Mouse (Mus musculus): ENCODE measurements at regions not wholly inside any gene's neighbourhood (a gene's known extent, or its start where the extent isn't known, plus 50 kb on each side); places are given as distances from the start of the nearest gene placed in this dataset.

GRCm38 (mm10) chr8:10899581-10900155 is 108.6 kb downstream of the Irs2 start:
- DNase-seq (ENCODE audit: extremely low spot score, low spot score): no peak
- H3K4me3 ChIP-seq: peak overlapping the region; percentile 35
- no peaks in the 10 kb centered on the region for H3K36me3 ChIP-seq (replicated peaks)
- no peaks in the 10 kb centered on the region for H3K9me3 ChIP-seq
- 6% methylated on average over 17 of the region's 17 CpGs for WGBS
- H3K27ac ChIP-seq: peak overlapping the region; percentile 60
- peaks cover 48% of the 10 kb centered on the region for H3K27me3 ChIP-seq (ENCODE audit: poor library complexity, severe bottlenecking)
- peaks cover 29% of the 10 kb centered on the region for H3K4me1 ChIP-seq

GRCm38 (mm10) chr8:10898562-10899527 is 109.4 kb downstream of the Irs2 start:
- Histone ChIP-seq H3K4me1 (peaks cover 34% of the 10 kb centered on the region), H3K27ac (peak overlapping the region; percentile 60), H3K27me3 (ENCODE audit: poor library complexity, severe bottlenecking) (peaks cover 55% of the 10 kb centered on the region), H3K9me3 (no peaks in the 10 kb centered on the region), H3K4me3 (peak overlapping the region; percentile 35), H3K36me3 (replicated peaks) (no peaks in the 10 kb centered on the region)
- DNase-seq (ENCODE audit: extremely low spot score, low spot score): peak; percentile 22
- 13% methylated on average over 16 of the region's 16 CpGs for WGBS

GRCm38 (mm10) chr8:10897573-10897972 is 110.7 kb downstream of the Irs2 start:
- 0 out of 2 replicates have a peak overlapping the region, but pooled peaks have one; percentile 12 for H3K27ac ChIP-seq
- no peaks in the 10 kb centered on the region for H3K9me3 ChIP-seq
- peaks cover 36% of the 10 kb centered on the region for H3K4me1 ChIP-seq
- no peak overlapping the region for H3K4me3 ChIP-seq
- DNase-seq (ENCODE audit: extremely low spot score, low spot score): no peak
- no peaks in the 10 kb centered on the region for H3K36me3 ChIP-seq (replicated peaks)
- WGBS: 81% methylated on average over 7 of the region's 7 CpGs
- H3K27me3 ChIP-seq (ENCODE audit: poor library complexity, severe bottlenecking): peaks cover 61% of the 10 kb centered on the region

- peaks cover 42% of the 10 kb centered on the region for H3K27me3 ChIP-seq (ENCODE audit: poor library complexity, severe bottlenecking)
- no peaks in the 10 kb centered on the region for H3K9me3 ChIP-seq
- DNase-seq (ENCODE audit: extremely low spot score, low spot score): no peak
- H3K27ac ChIP-seq: no peak overlapping the region
- no peak overlapping the region for H3K4me3 ChIP-seq
- peaks cover 34% of the 10 kb centered on the region for H3K4me1 ChIP-seq
- WGBS: 74% methylated on average over 2 of the region's 2 CpGs
- H3K36me3 ChIP-seq (replicated peaks): no peaks in the 10 kb centered on the region
Measured at GRCm38 (mm10) chr8:10895178-10895577, 113.1 kb downstream of the Irs2 start.

- H3K27ac ChIP-seq: no peak overlapping the region
- DNase-seq (ENCODE audit: extremely low spot score, low spot score): no peak
- H3K27me3 ChIP-seq (ENCODE audit: poor library complexity, severe bottlenecking): peaks cover 40% of the 10 kb centered on the region
- no peak overlapping the region for H3K4me3 ChIP-seq
- no peaks in the 10 kb centered on the region for H3K36me3 ChIP-seq (replicated peaks)
- peaks cover 26% of the 10 kb centered on the region for H3K4me1 ChIP-seq
- no peaks in the 10 kb centered on the region for H3K9me3 ChIP-seq
- WGBS: 74% methylated on average over 5 of the region's 5 CpGs
Measured at GRCm38 (mm10) chr8:10894306-10894705, 114.0 kb downstream of the Irs2 start.

GRCm38 (mm10) chr8:10893709-10894108 is 114.5 kb downstream of the Irs2 start:
- H3K4me1 ChIP-seq: peaks cover 20% of the 10 kb centered on the region
- peaks cover 40% of the 10 kb centered on the region for H3K27me3 ChIP-seq (ENCODE audit: poor library complexity, severe bottlenecking)
- H3K27ac ChIP-seq: no peak overlapping the region
- WGBS: 84% methylated on average over 5 of the region's 5 CpGs
- H3K4me3 ChIP-seq: no peak overlapping the region
- H3K36me3 ChIP-seq (replicated peaks): no peaks in the 10 kb centered on the region
- no peak for DNase-seq (ENCODE audit: extremely low spot score, low spot score)
- H3K9me3 ChIP-seq: no peaks in the 10 kb centered on the region

- 85% methylated on average over 2 of the region's 2 CpGs for WGBS
- Histone ChIP-seq H3K27me3 (ENCODE audit: poor library complexity, severe bottlenecking) (peaks cover 26% of the 10 kb centered on the region), H3K27ac (no peak overlapping the region), H3K36me3 (replicated peaks) (no peaks in the 10 kb centered on the region), H3K4me3 (no peak overlapping the region), H3K9me3 (no peaks in the 10 kb centered on the region), H3K4me1 (peaks cover 7% of the 10 kb centered on the region; the same call in 1 of the 2 replicates)
- no peak for DNase-seq (ENCODE audit: extremely low spot score, low spot score)
Measured at GRCm38 (mm10) chr8:10891906-10892305, 116.4 kb downstream of the Irs2 start.

- H3K27me3 ChIP-seq (ENCODE audit: poor library complexity, severe bottlenecking): peaks cover 21% of the 10 kb centered on the region
Measured at GRCm38 (mm10) chr8:10891440-10891839, 116.8 kb downstream of the Irs2 start.

GRCm38 (mm10) chr8:10885452-10885851 is 122.8 kb downstream of the Irs2 start:
- 94% methylated on average over 3 of the region's 3 CpGs for WGBS
- no peak overlapping the region for H3K27ac ChIP-seq
- peaks cover 6% of the 10 kb centered on the region for H3K4me1 ChIP-seq
- DNase-seq (ENCODE audit: extremely low spot score, low spot score): no peak
- H3K4me3 ChIP-seq: no peak overlapping the region
- H3K36me3 ChIP-seq (replicated peaks): no peaks in the 10 kb centered on the region
- peaks cover 9% of the 10 kb centered on the region for H3K27me3 ChIP-seq (ENCODE audit: poor library complexity, severe bottlenecking)
- peaks cover 4% of the 10 kb centered on the region; the same call in 1 of the 2 replicates for H3K9me3 ChIP-seq

More at GRCm38 (mm10) chr8:10891440-10891839, 116.8 kb downstream of the Irs2 start:
- Histone ChIP-seq H3K36me3 (replicated peaks) (no peaks in the 10 kb centered on the region), H3K27ac (no peak overlapping the region), H3K4me1 (peaks cover 7% of the 10 kb centered on the region; the same call in 1 of the 2 replicates), H3K9me3 (no peaks in the 10 kb centered on the region), H3K4me3 (no peak overlapping the region)
- DNase-seq (ENCODE audit: extremely low spot score, low spot score): no peak
- 89% methylated on average over 5 of the region's 5 CpGs for WGBS

- Histone ChIP-seq H3K36me3 (replicated peaks) (no peaks in the 10 kb centered on the region), H3K9me3 (peaks cover 4% of the 10 kb centered on the region; the same call in 1 of the 2 replicates), H3K27ac (no peak overlapping the region), H3K4me1 (peaks cover 19% of the 10 kb centered on the region), H3K27me3 (ENCODE audit: poor library complexity, severe bottlenecking) (peaks cover 23% of the 10 kb centered on the region), H3K4me3 (no peak overlapping the region)
- DNase-seq (ENCODE audit: extremely low spot score, low spot score): no peak
- 70% methylated on average over 7 of the region's 7 CpGs for WGBS
Measured at GRCm38 (mm10) chr8:10883418-10883817, 124.8 kb downstream of the Irs2 start.

- Histone ChIP-seq H3K9me3 (peaks cover 4% of the 10 kb centered on the region; the same call in 1 of the 2 replicates), H3K27me3 (ENCODE audit: poor library complexity, severe bottlenecking) (peaks cover 25% of the 10 kb centered on the region), H3K4me3 (no peak overlapping the region), H3K36me3 (replicated peaks) (no peaks in the 10 kb centered on the region), H3K27ac (no peak overlapping the region), H3K4me1 (peaks cover 19% of the 10 kb centered on the region)
- DNase-seq (ENCODE audit: extremely low spot score, low spot score): no peak
- WGBS: 83% methylated on average over 5 of the region's 5 CpGs
Measured at GRCm38 (mm10) chr8:10882381-10882780, 125.9 kb downstream of the Irs2 start.

- no peak for DNase-seq (ENCODE audit: extremely low spot score, low spot score)
- Histone ChIP-seq H3K4me3 (no peak overlapping the region), H3K9me3 (no peaks in the 10 kb centered on the region), H3K36me3 (replicated peaks) (no peaks in the 10 kb centered on the region), H3K27ac (0 out of 2 replicates have a peak overlapping the region, but pooled peaks have one; percentile 16), H3K27me3 (ENCODE audit: poor library complexity, severe bottlenecking) (peaks cover 32% of the 10 kb centered on the region), H3K4me1 (peaks cover 19% of the 10 kb centered on the region)
- WGBS: 60% methylated on average over 6 of the region's 6 CpGs
Measured at GRCm38 (mm10) chr8:10879883-10880282, 128.4 kb downstream of the Irs2 start.
